Mouse (Mus musculus) neural tube, embryonic 13.5 days (tissue): ENCODE data around the gene Pum3. TPM values are rescaled to one million over a fixed set of nuclear protein-coding genes. Genes with fewer than 3 reads are reported as not detected.

Source experiments
- ATAC-seq: fragments of 200-750 bp; cut with Nextera tagmentation; 2 replicates; pipeline ENCODE4 v1.8.0; 2017; ENCODE audit warnings: low read depth, mild to moderate bottlenecking, moderate TSS enrichment, moderate library complexity
- H3K27ac ChIP-seq: fragments of 300-500 bp; sonication (generic); replicated peaks from 2 replicates; pipeline ENCODE4 v1.5.1; 2015; ENCODE audit warnings: moderate library complexity, mild to moderate bottlenecking, inconsistent platforms
- H3K27me3 ChIP-seq: fragments of 300-500 bp; sonication (generic); 2 replicates; pipeline ENCODE4 v1.6.1; 2015; ENCODE audit warnings: mild to moderate bottlenecking, inconsistent platforms
- H3K36me3 ChIP-seq: fragments of 300-500 bp; sonication (generic); 2 replicates; pipeline ENCODE4 v1.6.1; 2015; ENCODE audit warnings: mild to moderate bottlenecking, inconsistent platforms
- H3K4me1 ChIP-seq: fragments of 300-500 bp; sonication (generic); replicated peaks from 2 replicates; pipeline ENCODE4 v1.6.1; 2015; ENCODE audit warnings: inconsistent platforms
- H3K4me2 ChIP-seq: fragments of 300-500 bp; sonication (generic); 2 replicates; pipeline ENCODE4 v1.6.1; 2015; ENCODE audit warnings: inconsistent platforms, mild to moderate bottlenecking, moderate library complexity
- H3K4me3 ChIP-seq: fragments of 300-500 bp; sonication (generic); 2 replicates; pipeline ENCODE4 v1.5.1; 2015; ENCODE audit warnings: mild to moderate bottlenecking, inconsistent platforms
- H3K9ac ChIP-seq: fragments of 300-500 bp; sonication (generic); 2 replicates; pipeline ENCODE4 v1.6.1; 2015; ENCODE audit warnings: moderate library complexity, mild to moderate bottlenecking, inconsistent platforms
- H3K9me3 ChIP-seq: fragments of 300-500 bp; sonication (generic); 2 replicates; pipeline ENCODE4 v1.6.1; 2016; ENCODE audit warnings: inconsistent platforms
- WGBS: fragments of 180-500 bp; shearing (Covaris S2); methylation state at CpG from one replicate; pipeline ENCODE4 v1.1.7; 2015; 5-methylcytosine and 5-hydroxymethylcytosine counted together
- polyA plus RNA-seq: library from polyadenylated mRNA; unstranded; fragments of >200 nt; fragmentation: Nextera tagmentation; extraction: Ambion mirVana; gene quantifications from 2 replicates; pipeline ENCODE4 v1.2.1, GENCODE M21; 2015

The Pum3 gene
- polyA plus RNA-seq = 66.9 and 68.0 TPM in 2 replicates

GRCm38 (mm10) chr19:27429745-27430251, at the start of gene Pum3:
Pum3 (minus strand) TSS chr19:27429825.
- H3K27me3 ChIP-seq = no peaks in the 10 kb centered on the region
- H3K4me2 ChIP-seq = peak within 1 kb of the TSS; percentile 95
- ATAC-seq = peak; percentile 97
- H3K36me3 ChIP-seq = peaks cover 5% of the 10 kb centered on the region
- whole genome bisulfite sequencing = under 1% methylated on average over 40 of the region's 40 CpGs
- peak within 1 kb of the TSS; percentile 93 for H3K4me3 ChIP-seq
- H3K9ac ChIP-seq = peak within 1 kb of the TSS; percentile 81
- no peaks in the 10 kb centered on the region for H3K9me3 ChIP-seq
- H3K27ac ChIP-seq = peak within 1 kb of the TSS; percentile 94
- H3K4me1 ChIP-seq = peaks cover 24% of the 10 kb centered on the region

GRCm38 (mm10) chr19:27466691-27467090, 37.1 kb upstream of the Pum3 start:
- Histone ChIP-seq H3K4me1 (no peaks in the 10 kb centered on the region), H3K9me3 (no peaks in the 10 kb centered on the region), H3K27ac (no peak overlapping the region), H3K4me2 (no peak overlapping the region), H3K36me3 (no peaks in the 10 kb centered on the region), H3K4me3 (no peak overlapping the region), H3K9ac (no peak overlapping the region), H3K27me3 (no peaks in the 10 kb centered on the region)
- no peak for ATAC-seq
- WGBS = 88% methylated on average over 4 of the region's 4 CpGs

GRCm38 (mm10) chr19:27462656-27463055, 33.0 kb upstream of the Pum3 start:
- Histone ChIP-seq H3K36me3 (no peaks in the 10 kb centered on the region), H3K9ac (no peak overlapping the region), H3K4me3 (no peak overlapping the region), H3K27me3 (no peaks in the 10 kb centered on the region), H3K9me3 (no peaks in the 10 kb centered on the region), H3K4me1 (no peaks in the 10 kb centered on the region), H3K4me2 (no peak overlapping the region), H3K27ac (no peak overlapping the region)
- WGBS = 77% methylated on average over 4 of the region's 4 CpGs
- ATAC-seq = no peak

GRCm38 (mm10) chr19:27450458-27450857, 20.8 kb upstream of the Pum3 start:
- peak; percentile 73 for ATAC-seq
- WGBS = 30% methylated on average over 4 of the region's 4 CpGs
- no peaks in the 10 kb centered on the region for H3K9me3 ChIP-seq

GRCm38 (mm10) chr19:27447515-27447914, 17.9 kb upstream of the Pum3 start:
- peak overlapping the region; percentile 15; the same call in 1 of the 2 replicates for H3K4me2 ChIP-seq
- no peaks in the 10 kb centered on the region for H3K36me3 ChIP-seq
- no peaks in the 10 kb centered on the region for H3K9me3 ChIP-seq
- peaks cover 8% of the 10 kb centered on the region for H3K4me1 ChIP-seq
- WGBS = 21% methylated on average over 7 of the region's 7 CpGs
- H3K9ac ChIP-seq = peak overlapping the region; percentile 22; the same call in 1 of the 2 replicates
- no peak overlapping the region for H3K4me3 ChIP-seq
- ATAC-seq = peak; percentile 63; the same call in 1 of the 2 replicates
- no peaks in the 10 kb centered on the region for H3K27me3 ChIP-seq
- H3K27ac ChIP-seq = no peak overlapping the region

More at GRCm38 (mm10) chr19:27450458-27450857, 20.8 kb upstream of the Pum3 start:
- Histone ChIP-seq H3K9ac (no peak overlapping the region), H3K27ac (no peak overlapping the region), H3K4me3 (no peak overlapping the region), H3K4me2 (no peak overlapping the region), H3K36me3 (no peaks in the 10 kb centered on the region), H3K4me1 (peaks cover 8% of the 10 kb centered on the region), H3K27me3 (no peaks in the 10 kb centered on the region)

GRCm38 (mm10) chr19:27441106-27441505, 11.5 kb upstream of the Pum3 start:
- Histone ChIP-seq H3K4me1 (no peaks in the 10 kb centered on the region), H3K4me3 (no peak overlapping the region), H3K27ac (no peak overlapping the region), H3K4me2 (no peak overlapping the region), H3K9ac (no peak overlapping the region), H3K27me3 (no peaks in the 10 kb centered on the region), H3K36me3 (no peaks in the 10 kb centered on the region), H3K9me3 (no peaks in the 10 kb centered on the region)
- WGBS = 81% methylated on average over 5 of the region's 5 CpGs
- ATAC-seq = no peak

- Histone ChIP-seq H3K27ac (no peak overlapping the region), H3K36me3 (no peaks in the 10 kb centered on the region), H3K9me3 (no peaks in the 10 kb centered on the region), H3K4me3 (no peak overlapping the region), H3K9ac (no peak overlapping the region), H3K4me2 (no peak overlapping the region), H3K27me3 (no peaks in the 10 kb centered on the region), H3K4me1 (no peaks in the 10 kb centered on the region)
- 86% methylated on average over 10 of the region's 10 CpGs for WGBS
- no peak for ATAC-seq
Observed at GRCm38 (mm10) chr19:27437982-27438652, 8.5 kb upstream of the Pum3 start.

- ATAC-seq = peak; percentile 23
- WGBS = 1% methylated on average over 10 of the region's 10 CpGs
- H3K4me2 ChIP-seq = peak overlapping the region; percentile 93
Observed at GRCm38 (mm10) chr19:27430406-27430805, 781 bp upstream of the Pum3 start.

GRCm38 (mm10) chr19:27429281-27429680, 344 bp downstream of the Pum3 start:
- H3K27ac ChIP-seq = peak overlapping the region; percentile 24; the same call in 1 of the 2 replicates
- H3K4me3 ChIP-seq = peak overlapping the region; percentile 93

More at GRCm38 (mm10) chr19:27430406-27430805, 781 bp upstream of the Pum3 start:
- 0 out of 2 replicates have a peak, but pooled peaks cover 2% of the 10 kb centered on the region for H3K36me3 ChIP-seq
- H3K9ac ChIP-seq = peak overlapping the region; percentile 81
- H3K27ac ChIP-seq = peak overlapping the region; percentile 94
- no peaks in the 10 kb centered on the region for H3K9me3 ChIP-seq
- peak overlapping the region; percentile 93 for H3K4me3 ChIP-seq
- H3K4me1 ChIP-seq = peaks cover 24% of the 10 kb centered on the region
- H3K27me3 ChIP-seq = no peaks in the 10 kb centered on the region

GRCm38 (mm10) chr19:27427865-27428264, 1.8 kb downstream of the Pum3 start:
- Histone ChIP-seq H3K36me3 (peaks cover 24% of the 10 kb centered on the region), H3K4me1 (peaks cover 24% of the 10 kb centered on the region), H3K9ac (no peak overlapping the region), H3K27me3 (no peaks in the 10 kb centered on the region), H3K4me3 (no peak overlapping the region), H3K4me2 (peak overlapping the region; percentile 95; the same call in 1 of the 2 replicates), H3K9me3 (no peaks in the 10 kb centered on the region), H3K27ac (no peak overlapping the region)
- ATAC-seq = no peak
- 83% methylated on average over 2 of the region's 2 CpGs for WGBS

More at GRCm38 (mm10) chr19:27429281-27429680, 344 bp downstream of the Pum3 start:
- peaks cover 24% of the 10 kb centered on the region for H3K4me1 ChIP-seq
- H3K9ac ChIP-seq = peak overlapping the region; percentile 74
- H3K9me3 ChIP-seq = no peaks in the 10 kb centered on the region
- H3K27me3 ChIP-seq = no peaks in the 10 kb centered on the region
- H3K4me2 ChIP-seq = peak overlapping the region; percentile 95
- H3K36me3 ChIP-seq = peaks cover 11% of the 10 kb centered on the region
- WGBS = under 1% methylated on average over 16 of the region's 16 CpGs
- ATAC-seq = no peak; the same call in 1 of the 2 replicates

- ATAC-seq = no peak
- peaks cover 24% of the 10 kb centered on the region for H3K4me1 ChIP-seq
- no peak overlapping the region for H3K4me3 ChIP-seq
- no peak overlapping the region for H3K27ac ChIP-seq
- no peaks in the 10 kb centered on the region for H3K9me3 ChIP-seq
- no peak overlapping the region for H3K9ac ChIP-seq
- H3K4me2 ChIP-seq = no peak overlapping the region
- peaks cover 37% of the 10 kb centered on the region for H3K36me3 ChIP-seq
- WGBS = 78% methylated on average over 1 of the region's 1 CpGs
- no peaks in the 10 kb centered on the region for H3K27me3 ChIP-seq
Observed at GRCm38 (mm10) chr19:27426451-27426850, 3.2 kb downstream of the Pum3 start.

GRCm38 (mm10) chr19:27425656-27426055, 4.0 kb downstream of the Pum3 start:
- H3K27me3 ChIP-seq = no peaks in the 10 kb centered on the region
- H3K4me3 ChIP-seq = no peak overlapping the region
- no peaks in the 10 kb centered on the region for H3K9me3 ChIP-seq
- no peak overlapping the region for H3K9ac ChIP-seq
- WGBS = 76% methylated on average over 7 of the region's 7 CpGs
- ATAC-seq = no peak
- peaks cover 43% of the 10 kb centered on the region for H3K36me3 ChIP-seq
- no peak overlapping the region for H3K27ac ChIP-seq
- no peak overlapping the region for H3K4me2 ChIP-seq
- H3K4me1 ChIP-seq = peaks cover 16% of the 10 kb centered on the region
